In the genomic region with DNA sequence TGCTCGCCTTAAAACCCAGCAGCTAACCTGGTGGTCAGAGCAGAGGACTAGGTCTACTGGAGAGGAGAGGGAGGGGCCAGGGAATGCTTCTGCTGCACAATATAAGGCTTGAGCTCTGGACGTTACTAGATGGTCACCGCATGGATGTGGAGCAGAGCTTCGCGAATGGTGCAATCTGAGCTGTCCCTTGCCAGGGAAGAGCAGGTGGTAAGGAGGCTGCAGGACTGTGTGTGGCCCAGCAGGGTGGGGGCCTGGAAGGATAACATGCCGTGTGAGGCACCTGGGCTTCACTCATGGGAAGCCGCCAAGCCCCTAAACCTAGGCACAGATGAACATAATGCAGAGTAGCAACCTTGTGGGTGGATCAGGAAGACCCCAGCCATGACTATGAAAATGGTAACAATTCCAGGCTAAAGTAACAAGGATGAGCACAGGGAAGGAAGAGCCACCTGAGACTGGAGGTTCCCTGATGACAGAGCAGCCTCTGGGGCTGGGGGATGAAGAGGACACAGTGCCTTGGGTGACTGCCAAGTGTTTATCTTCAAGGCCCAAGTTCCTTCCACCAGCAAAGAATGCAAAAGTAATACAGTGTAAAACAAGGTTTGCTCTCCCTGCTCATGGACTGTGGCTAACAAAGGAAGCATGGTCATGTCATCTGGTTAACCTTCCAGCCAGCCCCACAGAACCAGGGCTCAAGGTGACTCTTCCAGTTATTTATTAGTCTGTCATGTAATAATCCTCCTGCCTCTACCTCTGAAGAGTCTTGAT, we compare ENCODE assay signal across 8 mouse cellular contexts. TPM values are rescaled to one million over a fixed set of nuclear protein-coding genes. Genes with fewer than 3 reads are reported as not detected.
DNase-seq lines count a peak whose midpoint lies in the region; ATAC-seq and TF ChIP-seq lines count a peak whose summit lies in the region.

No protein-coding gene starts in this region.

- peak; percentile 11 for ATAC-seq in Patski
- ATAC-seq in forebrain, embryonic 15.5 days (replicated peaks): no peak
- ATAC-seq in kidney, embryonic 15.5 days (replicated peaks; ENCODE audit: low FRiP score): peak; percentile 50
- ATAC-seq in neural tube, embryonic 14.5 days (ENCODE audit: low read depth): no peak

- no peaks in the 10 kb centered on the region for H3K27me3 ChIP-seq in Patski
- no peaks in the 10 kb centered on the region for H3K27me3 ChIP-seq in forebrain, embryonic 15.5 days
- no peaks in the 10 kb centered on the region for H3K27me3 ChIP-seq in kidney, embryonic 15.5 days
- H3K27me3 ChIP-seq in neural tube, embryonic 14.5 days (ENCODE audit: control insufficient read depth, insufficient read depth, low read length): no peaks in the 10 kb centered on the region

- TF ChIP-seq CTCF in gastrocnemius, adult 2 months (IDR thresholded peaks at IDR 0.05): no peak
- no peak for TF ChIP-seq CTCF in Patski (IDR thresholded peaks at IDR 0.05)

- H3K4me2 ChIP-seq in forebrain, embryonic 15.5 days (replicated peaks): peak overlapping the region; percentile 85
- peak overlapping the region; percentile 39; the same call in 1 of the 2 replicates for H3K4me2 ChIP-seq in kidney, embryonic 15.5 days
- peak overlapping the region; percentile 81 for H3K4me2 ChIP-seq in neural tube, embryonic 14.5 days (ENCODE audit: low read depth, low read length)

- in situ Hi-C loops in Patski (cut with MboI; ENCODE audit: low pct_unique_long_range_greater_than_20kb): no loop called here

- H3K36me3 ChIP-seq in forebrain, embryonic 15.5 days: peaks cover 3% of the 10 kb centered on the region; the same call in 1 of the 2 replicates
- H3K36me3 ChIP-seq in kidney, embryonic 15.5 days: no peaks in the 10 kb centered on the region
- no peaks in the 10 kb centered on the region for H3K36me3 ChIP-seq in neural tube, embryonic 14.5 days (ENCODE audit: control insufficient read depth, insufficient read depth, low read length)

- H3K9me3 ChIP-seq in forebrain, embryonic 15.5 days: no peaks in the 10 kb centered on the region
- H3K9me3 ChIP-seq in kidney, embryonic 15.5 days (replicated peaks): no peaks in the 10 kb centered on the region
- no peaks in the 10 kb centered on the region for H3K9me3 ChIP-seq in neural tube, embryonic 14.5 days (ENCODE audit: control insufficient read depth, low read length)

- H3K9ac ChIP-seq in forebrain, embryonic 15.5 days (replicated peaks): peak overlapping the region; percentile 34
- H3K9ac ChIP-seq in kidney, embryonic 15.5 days: no peak overlapping the region
- peak overlapping the region; percentile 18; the same call in 1 of the 2 replicates for H3K9ac ChIP-seq in neural tube, embryonic 14.5 days (replicated peaks; ENCODE audit: low read depth, low read length)

- WGBS in forebrain, embryonic 15.5 days: 58% methylated on average over 7 of the region's 7 CpGs
- 50% methylated on average over 7 of the region's 7 CpGs for WGBS in kidney, embryonic 15.5 days
- WGBS in neural tube, embryonic 14.5 days: 59% methylated on average over 7 of the region's 7 CpGs

- peaks cover 50% of the 10 kb centered on the region for H3K4me1 ChIP-seq in forebrain, embryonic 15.5 days
- peaks cover 43% of the 10 kb centered on the region for H3K4me1 ChIP-seq in kidney, embryonic 15.5 days
- peaks cover 39% of the 10 kb centered on the region for H3K4me1 ChIP-seq in neural tube, embryonic 14.5 days (ENCODE audit: control insufficient read depth, insufficient read depth, low read length)

- CTCF ChIA-PET in Patski (lab: Charles Lee): interaction anchor here (1.1 to 2.0 kb wide), 6 partner anchors 11 to 27 kb away, joined by 3 to 6 read pairs (median 4); no protein-coding TSS in a partner anchor

- H3K4me3 ChIP-seq in gastrocnemius, adult 2 months: no peak overlapping the region
- H3K4me3 ChIP-seq in forebrain, embryonic 15.5 days: peak overlapping the region; percentile 67
- no peak overlapping the region for H3K4me3 ChIP-seq in kidney, embryonic 15.5 days (replicated peaks)
- peak overlapping the region; percentile 63 for H3K4me3 ChIP-seq in neural tube, embryonic 14.5 days (ENCODE audit: low read depth, low read length)

- H3K27ac ChIP-seq in gastrocnemius, adult 2 months: peak overlapping the region; percentile 65; the same call in 1 of the 2 replicates
- H3K27ac ChIP-seq in forebrain, embryonic 15.5 days (replicated peaks): 0 out of 2 replicates have a peak overlapping the region, but pooled peaks have one; percentile 19
- H3K27ac ChIP-seq in kidney, embryonic 15.5 days: peak overlapping the region; percentile 84
- H3K27ac ChIP-seq in neural tube, embryonic 14.5 days (ENCODE audit: low read depth, low read length): no peak overlapping the region

- POLR2A ChIA-PET in Patski (lab: Charles Lee): interaction anchor here (0.7 kb wide), 1 partner anchor 643 kb away, joined by 3 read pairs; no protein-coding TSS in a partner anchor

- intact Hi-C loops in gastrocnemius, adult 2 months (cut with DNase I): no loop called here

- no peak for DNase-seq in gastrocnemius, adult 2 months
- no peak for DNase-seq in gastrocnemius, postnatal 25 days
- DNase-seq in Patski (ENCODE audit: low read depth, low spot score): no peak
- no peak for DNase-seq in gastrocnemius, postnatal 10 days
- DNase-seq in urinary bladder, postnatal 10 days (ENCODE audit: low spot score): no peak

RNA-seq across cellular contexts. Expression of a gene that starts 21.8 kb away (rescaled TPM):
- 1 to 10 TPM; 6.3 to 7.4 TPM for total RNA-seq in gastrocnemius, adult 2 months (2021)
- total RNA-seq in gastrocnemius, postnatal 25 days (2021): 1 to 10 TPM; 6.8 to 8.4 TPM
- 17.4 TPM for polyA plus RNA-seq in Patski (2021)
- 241 and 262 TPM in 2 replicates for polyA plus RNA-seq in forebrain, embryonic 15.5 days (2015; fragmentation: Nextera tagmentation; extraction: Ambion mirVana)
- 17.7 and 19.3 TPM in 2 replicates for polyA plus RNA-seq in kidney, embryonic 15.5 days (2015; fragmentation: Nextera tagmentation; extraction: Ambion mirVana)
- polyA plus RNA-seq in neural tube, embryonic 14.5 days (2014; fragmentation: Nextera tagmentation; extraction: Ambion mirVana): 300 and 310 TPM in 2 replicates
- total RNA-seq in gastrocnemius, postnatal 10 days (2021): 10 to 100 TPM in 1 of 2 experiments, 1 to 10 TPM in 1; 8.9 to 13.2 TPM

RNA-seq across cellular contexts. Expression of a gene that starts 32.3 kb away (rescaled TPM):
- 10 to 100 TPM; 23.6 to 25.7 TPM for total RNA-seq in gastrocnemius, adult 2 months (2021)
- 10 to 100 TPM; 21.7 to 22.5 TPM for total RNA-seq in gastrocnemius, postnatal 25 days (2021)
- 78.9 TPM for polyA plus RNA-seq in Patski (2021)
- 49.8 and 50.0 TPM in 2 replicates for polyA plus RNA-seq in forebrain, embryonic 15.5 days (2015; fragmentation: Nextera tagmentation; extraction: Ambion mirVana)
- polyA plus RNA-seq in kidney, embryonic 15.5 days (2015; fragmentation: Nextera tagmentation; extraction: Ambion mirVana): 72.8 and 75.6 TPM in 2 replicates
- 43.5 and 47.2 TPM in 2 replicates for polyA plus RNA-seq in neural tube, embryonic 14.5 days (2014; fragmentation: Nextera tagmentation; extraction: Ambion mirVana)
- 10 to 100 TPM; 24.2 to 27.1 TPM for total RNA-seq in gastrocnemius, postnatal 10 days (2021)

RNA-seq across cellular contexts. Expression of a gene that starts 58.9 kb away (rescaled TPM):
- total RNA-seq in gastrocnemius, adult 2 months (2021): under 1 TPM in 1 of 2 experiments, not detected in 1; 0.22 TPM
- total RNA-seq in gastrocnemius, postnatal 25 days (2021): under 1 TPM; 0.32 to 0.33 TPM
- polyA plus RNA-seq in Patski (2021): 0.23 TPM
- polyA plus RNA-seq in forebrain, embryonic 15.5 days (2015; fragmentation: Nextera tagmentation; extraction: Ambion mirVana): 0.22 and 0.32 TPM in 2 replicates
- 0.31 TPM in 1 of 2 replicates, not detected in the other for polyA plus RNA-seq in kidney, embryonic 15.5 days (2015; fragmentation: Nextera tagmentation; extraction: Ambion mirVana)
- polyA plus RNA-seq in neural tube, embryonic 14.5 days (2014; fragmentation: Nextera tagmentation; extraction: Ambion mirVana): 0.23 and 0.63 TPM in 2 replicates
- under 1 TPM in 1 of 2 experiments, not detected in 1; 0.23 TPM for total RNA-seq in gastrocnemius, postnatal 10 days (2021)

Comparison
In these comparisons a context has a peak if more than half of its experiments do, and no peak if none do; other contexts are left out.
1. H3K4me3 ChIP-seq: peak in forebrain, embryonic 15.5 days (single experiment) and neural tube, embryonic 14.5 days (single experiment); none in gastrocnemius, adult 2 months (single experiment) and kidney, embryonic 15.5 days (single experiment).
2. ATAC-seq: peak in Patski (single experiment) and kidney, embryonic 15.5 days (single experiment); none in forebrain, embryonic 15.5 days (single experiment) and neural tube, embryonic 14.5 days (single experiment).
3. RNA of a gene that starts 21.8 kb away (polyA plus RNA-seq): 300 to 310 TPM in neural tube, embryonic 14.5 days and 241 to 262 TPM in forebrain, embryonic 15.5 days; 17.7 to 19.3 TPM in kidney, embryonic 15.5 days and 17.4 TPM in Patski (single experiment); every median in the first group is over 10 times any median in the second.
4. Peak in every context shown above with its lines, with median percentiles within 50 percentile points of each other: H3K4me2 ChIP-seq.